Mouse (Mus musculus) midbrain, embryonic 13.5 days (tissue): ENCODE measurements at regions not wholly inside any gene's neighbourhood (a gene's known extent, or its start where the extent isn't known, plus 50 kb on each side); places are given as distances from the start of the nearest gene placed in this dataset.

Experiments
- ATAC-seq: fragments of 200-750 bp; cut with Nextera tagmentation; 2 replicates; pipeline ENCODE4 v1.8.0; 2017; ENCODE audit warnings: mild to moderate bottlenecking, moderate TSS enrichment, moderate library complexity
- H3K27ac ChIP-seq: fragments of 300-500 bp; sonication (generic); 2 replicates; pipeline ENCODE4 v1.5.1; 2015; ENCODE audit warnings: inconsistent platforms, mild to moderate bottlenecking, moderate library complexity
- H3K27me3 ChIP-seq: fragments of 300-500 bp; sonication (generic); 2 replicates; pipeline ENCODE4 v1.6.1; 2015; ENCODE audit warnings: mild to moderate bottlenecking, inconsistent platforms
- H3K36me3 ChIP-seq: fragments of 300-500 bp; sonication (generic); 2 replicates; pipeline ENCODE4 v1.6.1; 2015; ENCODE audit warnings: mild to moderate bottlenecking, inconsistent platforms
- H3K4me1 ChIP-seq: fragments of 300-500 bp; sonication (generic); replicated peaks from 2 replicates; pipeline ENCODE4 v1.6.1; 2015; ENCODE audit warnings: inconsistent platforms
- H3K4me2 ChIP-seq: fragments of 300-500 bp; sonication (generic); replicated peaks from 2 replicates; pipeline ENCODE4 v1.6.1; 2015; ENCODE audit warnings: moderate library complexity, mild to moderate bottlenecking, inconsistent platforms
- H3K4me3 ChIP-seq: fragments of 300-500 bp; sonication (generic); replicated peaks from 2 replicates; pipeline ENCODE4 v1.5.1; 2015; ENCODE audit warnings: mild to moderate bottlenecking, inconsistent platforms
- H3K9ac ChIP-seq: fragments of 300-500 bp; sonication (generic); replicated peaks from 2 replicates; pipeline ENCODE4 v1.6.1; 2015; ENCODE audit warnings: mild to moderate bottlenecking, inconsistent platforms
- H3K9me3 ChIP-seq: fragments of 300-500 bp; sonication (generic); 2 replicates; pipeline ENCODE4 v1.6.1; 2016; ENCODE audit warnings: mild to moderate bottlenecking, inconsistent platforms
- WGBS: fragments of 180-500 bp; shearing (Covaris S2); methylation state at CpG from one replicate; pipeline ENCODE4 v1.1.7; 2015; 5-methylcytosine and 5-hydroxymethylcytosine counted together

- Histone ChIP-seq H3K36me3 (no peaks in the 10 kb centered on the region), H3K4me2 (no peak overlapping the region), H3K27me3 (no peaks in the 10 kb centered on the region), H3K4me1 (no peaks in the 10 kb centered on the region), H3K4me3 (no peak overlapping the region), H3K9me3 (no peaks in the 10 kb centered on the region), H3K27ac (no peak overlapping the region), H3K9ac (no peak overlapping the region)
- WGBS = 79% methylated on average over 3 of the region's 3 CpGs
- no peak for ATAC-seq
These were observed 1110.1 kb downstream of the Gsdmc2 start for GRCm38 (mm10) chr15:62734900-62735299.

- 80% methylated on average over 3 of the region's 3 CpGs for WGBS
- H3K9ac ChIP-seq = no peak overlapping the region
These were observed 1114.5 kb downstream of the Gsdmc2 start for GRCm38 (mm10) chr15:62730524-62730923.

GRCm38 (mm10) chr15:62714265-62714664, 1130.7 kb downstream of the Gsdmc2 start:
- no peak for ATAC-seq
- H3K4me3 ChIP-seq = no peak overlapping the region
- no peaks in the 10 kb centered on the region for H3K36me3 ChIP-seq
- 56% methylated on average over 3 of the region's 3 CpGs for WGBS
- no peaks in the 10 kb centered on the region for H3K27me3 ChIP-seq
- no peaks in the 10 kb centered on the region for H3K9me3 ChIP-seq
- no peak overlapping the region for H3K4me2 ChIP-seq
- H3K4me1 ChIP-seq = no peaks in the 10 kb centered on the region
- no peak overlapping the region for H3K27ac ChIP-seq
- H3K9ac ChIP-seq = no peak overlapping the region

More at GRCm38 (mm10) chr15:62730524-62730923, 1114.5 kb downstream of the Gsdmc2 start:
- Histone ChIP-seq H3K27ac (no peak overlapping the region), H3K4me2 (no peak overlapping the region), H3K4me3 (no peak overlapping the region), H3K9me3 (no peaks in the 10 kb centered on the region), H3K36me3 (no peaks in the 10 kb centered on the region), H3K27me3 (no peaks in the 10 kb centered on the region), H3K4me1 (no peaks in the 10 kb centered on the region)
- no peak for ATAC-seq

GRCm38 (mm10) chr15:62712543-62713131, 1132.3 kb downstream of the Gsdmc2 start:
- Histone ChIP-seq H3K36me3 (no peaks in the 10 kb centered on the region), H3K4me3 (no peak overlapping the region), H3K4me2 (no peak overlapping the region), H3K9ac (no peak overlapping the region), H3K27ac (no peak overlapping the region), H3K9me3 (no peaks in the 10 kb centered on the region), H3K27me3 (no peaks in the 10 kb centered on the region), H3K4me1 (no peaks in the 10 kb centered on the region)
- ATAC-seq = no peak
- WGBS = 83% methylated on average over 9 of the region's 9 CpGs

GRCm38 (mm10) chr15:62712060-62712542, 1132.9 kb downstream of the Gsdmc2 start:
- Histone ChIP-seq H3K27me3 (no peaks in the 10 kb centered on the region), H3K4me3 (no peak overlapping the region), H3K27ac (no peak overlapping the region), H3K4me2 (no peak overlapping the region), H3K36me3 (no peaks in the 10 kb centered on the region), H3K4me1 (no peaks in the 10 kb centered on the region), H3K9ac (no peak overlapping the region), H3K9me3 (no peaks in the 10 kb centered on the region)
- ATAC-seq = no peak
- WGBS = 86% methylated on average over 3 of the region's 3 CpGs

- Histone ChIP-seq H3K4me1 (no peaks in the 10 kb centered on the region), H3K27ac (no peak overlapping the region), H3K9me3 (no peaks in the 10 kb centered on the region), H3K4me2 (no peak overlapping the region), H3K4me3 (no peak overlapping the region), H3K36me3 (no peaks in the 10 kb centered on the region), H3K27me3 (no peaks in the 10 kb centered on the region), H3K9ac (no peak overlapping the region)
- 83% methylated on average over 2 of the region's 2 CpGs for WGBS
- no peak for ATAC-seq
These were observed 1135.4 kb downstream of the Gsdmc2 start for GRCm38 (mm10) chr15:62709546-62709945.

GRCm38 (mm10) chr15:62698559-62698958, 1146.4 kb downstream of the Gsdmc2 start:
- H3K27ac ChIP-seq = no peak overlapping the region
- no peaks in the 10 kb centered on the region for H3K36me3 ChIP-seq
- H3K9ac ChIP-seq = no peak overlapping the region
- no peak for ATAC-seq
- H3K4me3 ChIP-seq = no peak overlapping the region
- 77% methylated on average over 1 of the region's 1 CpGs for WGBS
- H3K4me2 ChIP-seq = no peak overlapping the region
- no peaks in the 10 kb centered on the region for H3K9me3 ChIP-seq
- H3K4me1 ChIP-seq = no peaks in the 10 kb centered on the region
- H3K27me3 ChIP-seq = no peaks in the 10 kb centered on the region

- H3K4me1 ChIP-seq = no peaks in the 10 kb centered on the region
- no peaks in the 10 kb centered on the region for H3K9me3 ChIP-seq
- no peak overlapping the region for H3K4me2 ChIP-seq
- H3K4me3 ChIP-seq = no peak overlapping the region
- 63% methylated on average over 3 of the region's 3 CpGs for WGBS
- no peak for ATAC-seq
- no peaks in the 10 kb centered on the region for H3K36me3 ChIP-seq
- no peak overlapping the region for H3K27ac ChIP-seq
- H3K27me3 ChIP-seq = no peaks in the 10 kb centered on the region
- H3K9ac ChIP-seq = no peak overlapping the region
These were observed 1150.2 kb downstream of the Gsdmc2 start for GRCm38 (mm10) chr15:62694734-62695133.

- H3K4me2 ChIP-seq = no peak overlapping the region
- no peak overlapping the region for H3K4me3 ChIP-seq
- H3K27me3 ChIP-seq = no peaks in the 10 kb centered on the region
- H3K9me3 ChIP-seq = no peaks in the 10 kb centered on the region
- no peaks in the 10 kb centered on the region for H3K36me3 ChIP-seq
- no peaks in the 10 kb centered on the region for H3K4me1 ChIP-seq
- ATAC-seq = no peak
- H3K9ac ChIP-seq = no peak overlapping the region
- H3K27ac ChIP-seq = no peak overlapping the region
- WGBS = 98% methylated on average over 9 of the region's 10 CpGs
These were observed 1151.3 kb downstream of the Gsdmc2 start for GRCm38 (mm10) chr15:62693671-62694070.

- Histone ChIP-seq H3K9ac (no peak overlapping the region), H3K4me2 (no peak overlapping the region), H3K4me3 (no peak overlapping the region), H3K36me3 (no peaks in the 10 kb centered on the region), H3K27ac (no peak overlapping the region), H3K4me1 (no peaks in the 10 kb centered on the region), H3K27me3 (no peaks in the 10 kb centered on the region), H3K9me3 (no peaks in the 10 kb centered on the region)
- WGBS = 66% methylated on average over 4 of the region's 4 CpGs
- ATAC-seq = no peak
These were observed 1171.6 kb downstream of the Gsdmc2 start for GRCm38 (mm10) chr15:62673410-62673809.

GRCm38 (mm10) chr15:62670026-62670425, 1175.0 kb downstream of the Gsdmc2 start:
- H3K9me3 ChIP-seq = no peaks in the 10 kb centered on the region
- no peaks in the 10 kb centered on the region for H3K27me3 ChIP-seq
- H3K9ac ChIP-seq = no peak overlapping the region
- no peak overlapping the region for H3K4me2 ChIP-seq
- H3K27ac ChIP-seq = no peak overlapping the region
- H3K36me3 ChIP-seq = no peaks in the 10 kb centered on the region
- whole genome bisulfite sequencing = 93% methylated on average over 3 of the region's 3 CpGs
- ATAC-seq = no peak
- H3K4me3 ChIP-seq = no peak overlapping the region
- H3K4me1 ChIP-seq = no peaks in the 10 kb centered on the region

- H3K27me3 ChIP-seq = no peaks in the 10 kb centered on the region
- H3K4me1 ChIP-seq = no peaks in the 10 kb centered on the region
- H3K36me3 ChIP-seq = no peaks in the 10 kb centered on the region
- ATAC-seq = no peak
- no peak overlapping the region for H3K4me3 ChIP-seq
- H3K9ac ChIP-seq = no peak overlapping the region
- WGBS = 49% methylated on average over 4 of the region's 4 CpGs
- H3K9me3 ChIP-seq = no peaks in the 10 kb centered on the region
- no peak overlapping the region for H3K4me2 ChIP-seq
- H3K27ac ChIP-seq = no peak overlapping the region
These were observed 1185.9 kb downstream of the Gsdmc2 start for GRCm38 (mm10) chr15:62659096-62659495.

- Histone ChIP-seq H3K9me3 (no peaks in the 10 kb centered on the region), H3K4me1 (no peaks in the 10 kb centered on the region), H3K4me3 (no peak overlapping the region), H3K9ac (no peak overlapping the region), H3K27me3 (no peaks in the 10 kb centered on the region), H3K27ac (no peak overlapping the region), H3K36me3 (no peaks in the 10 kb centered on the region), H3K4me2 (no peak overlapping the region)
- ATAC-seq = no peak
- WGBS = 74% methylated on average over 1 of the region's 1 CpGs
These were observed 1186.3 kb downstream of the Gsdmc2 start for GRCm38 (mm10) chr15:62658695-62659094.
